In the genomic region with DNA sequence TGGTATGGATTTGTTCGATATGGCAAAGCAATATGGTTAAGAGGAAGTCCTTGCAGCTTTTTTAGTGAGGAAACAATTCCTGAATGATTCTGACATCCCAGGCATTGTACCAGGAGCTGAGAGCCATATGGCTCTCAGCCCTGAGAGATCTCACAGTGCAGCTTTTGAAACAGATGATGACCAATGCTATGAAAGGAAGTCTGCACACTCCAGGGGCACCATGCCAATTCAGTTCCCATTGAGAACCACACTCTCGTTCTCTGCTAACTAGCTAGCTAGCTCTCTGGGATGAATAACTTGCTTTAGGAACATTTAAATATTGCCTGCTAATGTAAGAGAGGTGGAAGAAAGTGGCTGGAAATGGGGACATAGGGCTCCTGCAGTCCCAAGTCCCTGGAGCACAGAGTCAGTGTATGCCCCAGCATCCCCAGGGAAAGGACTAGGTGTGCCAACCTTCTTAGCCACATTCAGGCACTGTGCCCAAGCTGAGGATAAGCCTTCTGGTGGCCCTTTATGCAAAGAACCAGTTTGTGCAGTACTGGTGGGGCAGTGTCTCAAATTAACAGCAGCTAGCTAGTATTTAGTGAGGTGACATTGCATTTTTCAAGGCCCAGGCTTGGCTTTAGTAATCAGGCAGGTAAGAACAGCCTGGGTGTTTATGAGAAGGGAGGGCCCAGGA, we compare ENCODE assay signal across 8 mouse cellular contexts.
DNase-seq lines count a peak whose midpoint lies in the region.

No protein-coding gene starts in this region.

- intact Hi-C loops in gastrocnemius, postnatal 14 days (cut with DNase I; ENCODE audit: low total_unique reads), result no loop called here

- DNase-seq in gastrocnemius, postnatal 14 days, result peak; percentile 16
- no peak for DNase-seq in gastrocnemius, postnatal 4 days (ENCODE audit: low spot score in 2 of 2)
- DNase-seq in adipocyte (ENCODE audit: low spot score), result peak; percentile 76
- peak; percentile 93 to 94 for DNase-seq in cerebellum, postnatal 10 days
- peak; percentile 49 to 70 for DNase-seq in layer of hippocampus, postnatal 10 days (ENCODE audit: low spot score in 2 of 2)
- no peak for DNase-seq in embryo, embryonic 10 days (ENCODE audit: low spot score)
- DNase-seq in thymus, postnatal 10 days (ENCODE audit: low spot score in 2 of 2), result no peak
- no peak for DNase-seq in embryo, embryonic 11 days

Comparison
In these comparisons a context has a peak if more than half of its experiments do, and no peak if none do; other contexts are left out.
1. DNase-seq: peak in gastrocnemius, postnatal 14 days (single experiment), adipocyte (single experiment), cerebellum, postnatal 10 days (2 of 2) and layer of hippocampus, postnatal 10 days (2 of 2); none in gastrocnemius, postnatal 4 days (0 of 2), embryo, embryonic 10 days (single experiment), thymus, postnatal 10 days (0 of 2) and embryo, embryonic 11 days (single experiment).